Mouse (Mus musculus) bone marrow macrophage, adult 2 months (primary cell): ENCODE data around the gene Dpep3.

ENCODE experiments used
- CTCF ChIP-seq: IDR thresholded peaks from 2 replicates; pipeline ENCODE4 v1.5.1; 2012; ENCODE audit warnings: low read depth, mild to moderate bottlenecking, low read length, moderate library complexity
- POLR2A ChIP-seq: IDR thresholded peaks from 2 replicates; pipeline ENCODE4 v1.6.1; 2012; ENCODE audit warnings: mild to moderate bottlenecking, low read depth, low read length, borderline replicate concordance

DNA sequence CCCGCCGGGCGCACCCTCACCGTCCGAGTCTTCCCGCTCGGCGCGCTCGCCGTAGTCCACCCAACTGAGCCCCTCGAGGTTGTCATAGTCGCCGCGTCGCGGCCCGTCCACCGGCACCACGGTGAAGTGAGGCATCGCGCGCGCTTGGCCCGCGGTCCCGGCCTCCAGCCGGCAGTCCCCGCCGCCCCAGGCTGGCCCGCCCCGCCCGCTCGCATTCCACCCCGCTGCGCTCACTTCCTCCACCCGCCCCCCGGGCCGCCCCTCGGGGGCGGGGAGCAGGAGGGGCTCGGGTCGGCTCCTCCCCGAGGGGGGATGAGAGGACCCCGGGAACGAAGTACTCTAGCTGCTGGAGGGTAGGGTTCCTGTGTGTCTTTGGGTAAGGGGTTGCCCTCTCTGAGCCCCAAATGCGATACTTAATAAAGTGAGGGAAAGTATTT lies 13.3 kb downstream of the Dpep3 start, which contains the start of gene Slc12a4:
- TF ChIP-seq CTCF (no peak), POLR2A (no peak)
